Mouse (Mus musculus): ENCODE measurements at regions not wholly inside any gene's neighbourhood (a gene's known extent, or its start where the extent isn't known, plus 50 kb on each side); places are given as distances from the start of the nearest gene placed in this dataset.

- DNase-seq: no peak
Observed at GRCm38 (mm10) chr3:128226503-128226902, 330.4 kb upstream of the Fam241a start.

GRCm38 (mm10) chr3:128222344-128222743 lies 326.2 kb upstream of the Fam241a start:
- DNase-seq: no peak

GRCm38 (mm10) chr3:128221625-128222024 lies 325.5 kb upstream of the Fam241a start:
- DNase-seq: no peak

GRCm38 (mm10) chr3:128220776-128221550 lies 324.8 kb upstream of the Fam241a start:
- no peak for DNase-seq

- no peak for DNase-seq
Observed at GRCm38 (mm10) chr3:128217765-128218415, 321.8 kb upstream of the Fam241a start.

- peak; percentile 79 for DNase-seq
Observed at GRCm38 (mm10) chr3:128212256-128212655, 316.1 kb upstream of the Fam241a start.

GRCm38 (mm10) chr3:128210591-128210990 lies 314.5 kb upstream of the Fam241a start:
- no peak for DNase-seq

GRCm38 (mm10) chr3:128206948-128207347 lies 310.8 kb upstream of the Fam241a start:
- DNase-seq: no peak

GRCm38 (mm10) chr3:128206483-128206882 lies 310.4 kb upstream of the Fam241a start:
- no peak for DNase-seq

GRCm38 (mm10) chr3:128200574-128201235 lies 304.6 kb upstream of the Fam241a start:
- no peak for DNase-seq

GRCm38 (mm10) chr3:128199466-128199865 lies 303.3 kb upstream of the Fam241a start:
- no peak for DNase-seq

- DNase-seq: peak; percentile 43
Observed at GRCm38 (mm10) chr3:128192046-128192800, 296.1 kb upstream of the Fam241a start.

- no peak for DNase-seq
Observed at GRCm38 (mm10) chr3:128187330-128188044, 291.4 kb upstream of the Fam241a start.

GRCm38 (mm10) chr3:128186278-128186677 lies 290.2 kb upstream of the Fam241a start:
- DNase-seq: peak; percentile 46

GRCm38 (mm10) chr3:128181221-128181908 lies 285.2 kb upstream of the Fam241a start:
- DNase-seq: no peak

GRCm38 (mm10) chr3:128149216-128149615 lies 253.1 kb upstream of the Fam241a start:
- no peak for DNase-seq

GRCm38 (mm10) chr3:128145329-128145728 lies 249.2 kb upstream of the Fam241a start:
- DNase-seq: no peak

GRCm38 (mm10) chr3:128127836-128128235 lies 231.7 kb upstream of the Fam241a start:
- DNase-seq: no peak

- no peak for DNase-seq
Observed at GRCm38 (mm10) chr3:128126664-128127063, 230.5 kb upstream of the Fam241a start.

- DNase-seq: no peak
Observed at GRCm38 (mm10) chr3:128122111-128122510, 226.0 kb upstream of the Fam241a start.

All from adrenal gland, postnatal 14 days (tissue).